Mouse (Mus musculus) lung, embryonic 16.5 days (tissue): ENCODE data around the gene Cltc. TPM values are rescaled to one million over a fixed set of nuclear protein-coding genes. Genes with fewer than 3 reads are reported as not detected.
A peak's percentile ranks its signal among the peaks of the same experiment; 100 is the strongest.

Experiments
- ATAC-seq: fragments of 200-750 bp; cut with Nextera tagmentation; 2 replicates; pipeline ENCODE4 v1.8.0; 2017; ENCODE audit warnings: low read depth, mild to moderate bottlenecking, moderate library complexity
- H3K27ac ChIP-seq: fragments of 300-500 bp; sonication (generic); 2 replicates; pipeline ENCODE4 v1.5.1; 2014; ENCODE audit warnings: mild to moderate bottlenecking, control low read depth, low read length
- H3K27me3 ChIP-seq: fragments of 300-500 bp; sonication (generic); 2 replicates; pipeline ENCODE4 v1.6.1; 2014; ENCODE audit warnings: low read depth, low read length, mixed read lengths; ENCODE audit not compliant: control insufficient read depth, insufficient read depth
- H3K36me3 ChIP-seq: fragments of 300-500 bp; sonication (generic); 2 replicates; pipeline ENCODE4 v1.6.1; 2014; ENCODE audit warnings: low read length; ENCODE audit not compliant: control insufficient read depth, insufficient read depth
- H3K4me1 ChIP-seq: fragments of 300-500 bp; sonication (generic); replicated peaks from 2 replicates; pipeline ENCODE4 v1.6.1; 2014; ENCODE audit warnings: low read length, mixed read lengths; ENCODE audit not compliant: control insufficient read depth, insufficient read depth
- H3K4me2 ChIP-seq: fragments of 300-500 bp; sonication (generic); 2 replicates; pipeline ENCODE4 v1.6.1; 2014; ENCODE audit warnings: low read depth, low read length, control low read depth
- H3K4me3 ChIP-seq: fragments of 300-500 bp; sonication (generic); 2 replicates; pipeline ENCODE4 v1.5.1; 2014; ENCODE audit warnings: mild to moderate bottlenecking, low read length, control low read depth
- H3K9ac ChIP-seq: fragments of 300-500 bp; sonication (generic); 2 replicates; pipeline ENCODE4 v1.6.1; 2014; ENCODE audit warnings: low read length, control low read depth
- H3K9me3 ChIP-seq: fragments of 300-500 bp; sonication (generic); 2 replicates; pipeline ENCODE4 v1.6.1; 2016; ENCODE audit warnings: low read length; ENCODE audit not compliant: control insufficient read depth
- WGBS: fragments of 180-500 bp; shearing (Covaris S2); extraction: QIAGEN DNeasy Blood & Tissue Kit; methylation state at CpG from one replicate; pipeline ENCODE4 v1.1.7; 2014; 5-methylcytosine and 5-hydroxymethylcytosine counted together
- polyA plus RNA-seq: library from polyadenylated mRNA; unstranded; fragments of >200 nt; fragmentation: Nextera tagmentation; extraction: Ambion mirVana; gene quantifications from 2 replicates; pipeline ENCODE4 v1.2.1, GENCODE M21; 2015

Gene Cltc
- polyA plus RNA-seq, 1 experiment from 2014 or later: 134 TPM

GRCm38 (mm10) chr11:86647706-86648447 is 109.5 kb downstream of the Cltc start:
- H3K36me3 ChIP-seq: peaks cover 4% of the 10 kb centered on the region
- H3K4me1 ChIP-seq: peaks cover 6% of the 10 kb centered on the region; the same call in 1 of the 2 replicates
- H3K4me3 ChIP-seq: no peak overlapping the region
- WGBS: 70% methylated on average over 15 of the region's 15 CpGs
- ATAC-seq: no peak
- H3K27ac ChIP-seq: no peak overlapping the region
- no peak overlapping the region for H3K9ac ChIP-seq
- no peaks in the 10 kb centered on the region for H3K27me3 ChIP-seq
- H3K4me2 ChIP-seq: no peak overlapping the region
- H3K9me3 ChIP-seq: no peaks in the 10 kb centered on the region

- H3K27me3 ChIP-seq: no peaks in the 10 kb centered on the region
- H3K9ac ChIP-seq: no peak overlapping the region
- H3K4me1 ChIP-seq: peaks cover 6% of the 10 kb centered on the region; the same call in 1 of the 2 replicates
- WGBS: 49% methylated on average over 3 of the region's 3 CpGs
- H3K36me3 ChIP-seq: peaks cover 6% of the 10 kb centered on the region
- peak overlapping the region; percentile 84 for H3K27ac ChIP-seq
- no peak overlapping the region for H3K4me3 ChIP-seq
- H3K9me3 ChIP-seq: no peaks in the 10 kb centered on the region
- ATAC-seq: no peak
- H3K4me2 ChIP-seq: no peak overlapping the region
Measured at GRCm38 (mm10) chr11:86646885-86647459, 110.4 kb downstream of the Cltc start.

GRCm38 (mm10) chr11:86646136-86646834 is 111.1 kb downstream of the Cltc start:
- Histone ChIP-seq H3K27me3 (no peaks in the 10 kb centered on the region), H3K27ac (peak overlapping the region; percentile 84), H3K9ac (no peak overlapping the region), H3K9me3 (no peaks in the 10 kb centered on the region), H3K4me2 (no peak overlapping the region), H3K4me3 (no peak overlapping the region), H3K4me1 (peaks cover 6% of the 10 kb centered on the region; the same call in 1 of the 2 replicates), H3K36me3 (peaks cover 6% of the 10 kb centered on the region)
- ATAC-seq: peak; percentile 92
- 48% methylated on average over 7 of the region's 7 CpGs for WGBS

- no peak overlapping the region for H3K4me2 ChIP-seq
- peaks cover 6% of the 10 kb centered on the region; the same call in 1 of the 2 replicates for H3K4me1 ChIP-seq
- no peak overlapping the region for H3K9ac ChIP-seq
- no peaks in the 10 kb centered on the region for H3K27me3 ChIP-seq
- WGBS: 84% methylated on average over 4 of the region's 4 CpGs
- H3K4me3 ChIP-seq: no peak overlapping the region
- peaks cover 6% of the 10 kb centered on the region for H3K36me3 ChIP-seq
- no peaks in the 10 kb centered on the region for H3K9me3 ChIP-seq
- no peak overlapping the region for H3K27ac ChIP-seq
- ATAC-seq: no peak
Measured at GRCm38 (mm10) chr11:86644553-86644952, 112.8 kb downstream of the Cltc start.

Other genes starting within 250 kb of the Cltc start
- 56.4 and 62.1 TPM in 2 replicates for gene Rps6kb1, start 212.8 kb downstream of the Cltc start, polyA plus RNA-seq
- gene Tubd1, start 212.6 kb downstream of the Cltc start, polyA plus RNA-seq: 13.3 and 14.0 TPM in 2 replicates
- 101 and 106 TPM in 2 replicates for gene Vmp1, start 73.7 kb downstream of the Cltc start, polyA plus RNA-seq
- gene Ptrh2, start 73.6 kb downstream of the Cltc start, polyA plus RNA-seq: 27.6 and 28.5 TPM in 2 replicates
- 27.2 and 28.4 TPM in 2 replicates for gene Dhx40, start 50.2 kb upstream of the Cltc start, polyA plus RNA-seq
- 11.4 and 11.8 TPM in 2 replicates for gene Ypel2, start 236.1 kb upstream of the Cltc start, polyA plus RNA-seq